Mouse (Mus musculus) kidney, adult 18-20 months (tissue): ENCODE data around the gene Slc22a15.

ENCODE experiments used
- DNase-seq: peaks from one replicate; pipeline ENCODE4 v3.0.0; 2021

The Slc22a15 gene

DNA sequence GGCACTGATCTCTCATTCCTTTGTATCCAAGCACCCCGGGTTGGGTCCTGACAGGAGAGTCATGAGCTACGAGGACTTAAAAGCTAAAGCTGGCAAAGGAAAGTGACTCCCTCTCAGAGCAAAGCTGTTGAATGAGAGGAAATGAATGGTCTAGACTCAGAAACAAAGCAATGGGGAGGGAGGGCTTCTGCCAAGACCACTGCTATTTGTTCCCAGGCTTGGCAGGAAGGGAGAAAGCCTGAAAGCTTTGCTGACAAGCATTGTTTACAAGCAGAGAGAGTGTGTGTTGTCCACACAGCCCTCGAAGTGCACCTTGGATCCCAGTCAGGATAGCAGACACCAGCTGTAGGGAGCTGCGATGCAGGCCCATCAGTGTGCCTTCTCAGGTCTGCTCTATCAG is 117.3 kb downstream of the Slc22a15 start:
- no peak for DNase-seq

DNA sequence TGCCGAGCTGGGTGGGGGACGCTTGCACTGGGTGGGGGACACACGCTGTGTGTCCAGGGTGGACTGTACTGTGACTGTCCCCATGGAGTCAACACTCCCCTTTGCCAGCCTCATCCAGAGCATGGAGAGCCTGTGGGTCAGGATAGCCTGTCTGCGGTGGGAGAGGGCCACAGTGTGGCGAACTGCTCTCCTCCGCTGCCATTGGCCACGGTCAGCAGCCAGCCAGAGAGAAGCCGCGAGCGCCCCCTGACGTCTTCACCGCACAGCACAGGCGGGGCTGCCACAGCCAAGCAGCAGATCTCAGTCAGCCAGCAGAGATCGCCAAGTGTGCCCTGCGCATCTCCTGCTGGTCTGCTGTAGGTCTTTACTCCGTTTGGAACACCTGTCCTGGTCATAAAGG is 118.1 kb downstream of the Slc22a15 start:
- peak; percentile 95 for DNase-seq
